Mouse (Mus musculus) liver, adult 10 weeks (tissue): ENCODE measurements around the gene Trmt1. TPM values are rescaled to one million over a fixed set of nuclear protein-coding genes. Genes with fewer than 3 reads are reported as not detected.

Source experiments
- polyA plus RNA-seq: library from polyadenylated mRNA; stranded (reverse); fragments of 350-450 nt; fragmentation: Illumina TruSeq; extraction: RNeasy Lipid Tissue Mini Kit (QIAGEN cat#74804); gene quantifications from one replicate; pipeline ENCODE4 v1.2.3, GENCODE M21; 2014; ENCODE audit warnings: low read depth, low replicate concordance

Trmt1 gene
- 6.6 TPM for polyA plus RNA-seq

GRCm38 (mm10) chr8:84686191-84687002 is at the start of gene Trmt1:
TSS of gene Trmt1 (plus strand) at chr8:84686307.

GRCm38 (mm10) chr8:84662581-84663065 is 23.5 kb upstream of the Trmt1 start, which contains the start of gene Ier2:
TSS of gene Ier2 (minus strand) at chr8:84662852.

GRCm38 (mm10) chr8:84687705-84688100 is 1.6 kb downstream of the Trmt1 start, which contains the start of gene Nacc1:
TSS of gene Nacc1 (minus strand) at chr8:84687862.

GRCm38 (mm10) chr8:84700941-84701911 is 15.1 kb downstream of the Trmt1 start, which contains the start of gene Lyl1:
TSS of gene Lyl1 (plus strand) at chr8:84701457.

GRCm38 (mm10) chr8:84722850-84723570 is 36.9 kb downstream of the Trmt1 start, which contains the start of gene G430095P16Rik:
TSS of gene G430095P16Rik (plus strand) at chr8:84723007.

Other genes starting within 250 kb of the Trmt1 start
- gene Ier2, start 23.5 kb upstream of the Trmt1 start, polyA plus RNA-seq = 2.0 TPM
- gene Nacc1, start 1.6 kb downstream of the Trmt1 start, polyA plus RNA-seq = 1.3 TPM
- not detected for gene Lyl1, start 15.2 kb downstream of the Trmt1 start, polyA plus RNA-seq
- gene G430095P16Rik, start 36.7 kb downstream of the Trmt1 start, polyA plus RNA-seq = not detected
- gene Nfix, start 114.0 kb downstream of the Trmt1 start, polyA plus RNA-seq = 13.6 TPM
- gene Dand5, start 136.5 kb downstream of the Trmt1 start, polyA plus RNA-seq = 1.3 TPM
- 0.74 TPM for gene Gadd45gip1, start 145.2 kb downstream of the Trmt1 start, polyA plus RNA-seq
- 9.8 TPM for gene Rad23a, start 154.4 kb downstream of the Trmt1 start, polyA plus RNA-seq
- gene Calr, start 160.6 kb downstream of the Trmt1 start, polyA plus RNA-seq = 778 TPM
- gene Farsa, start 170.7 kb downstream of the Trmt1 start, polyA plus RNA-seq = 2.9 TPM
- 1.8 TPM for gene Syce2, start 185.8 kb downstream of the Trmt1 start, polyA plus RNA-seq
- gene Gcdh, start 207.6 kb downstream of the Trmt1 start, polyA plus RNA-seq = 511 TPM
- gene Klf1, start 215.6 kb downstream of the Trmt1 start, polyA plus RNA-seq = 1.0 TPM
- 9.4 TPM for gene Dnase2a, start 222.3 kb downstream of the Trmt1 start, polyA plus RNA-seq